Mouse (Mus musculus) retina, adult 2 months (tissue): Measurements from ENCODE around the gene Scd4.
A peak's percentile ranks its signal among the peaks of the same experiment; 100 is the strongest.
"Not testable (repeated sequence)": the region's sequence is repeated elsewhere in the genome, so short reads cannot be mapped to it uniquely, and the experiment has no call there.

Experiments used
- DNase-seq: peaks from one replicate; pipeline ENCODE4 v3.0.0-alpha.2; 2012; ENCODE audit warnings: low read depth, low spot score

Scd4 gene

DNA sequence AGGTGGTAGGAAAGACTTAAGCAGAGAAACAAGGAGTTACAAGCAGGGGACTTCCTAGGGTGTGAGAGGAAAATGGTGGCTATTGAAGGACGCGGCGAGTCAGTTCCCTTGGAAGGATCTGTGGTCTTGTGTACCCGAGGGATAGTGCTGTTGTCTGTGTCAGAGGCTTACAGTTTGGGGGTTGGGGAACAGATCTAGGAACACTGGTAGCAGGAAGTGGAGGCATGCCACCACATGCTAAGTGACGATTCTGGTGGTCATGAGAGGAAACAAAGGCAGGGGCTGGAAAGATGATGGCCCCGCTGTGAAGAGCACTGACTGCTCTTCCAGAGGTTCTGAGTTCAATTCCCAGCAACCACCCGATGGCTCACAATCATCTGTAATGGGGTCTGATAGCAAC, 32.4 kb upstream of the Scd4 start:
- DNase-seq: no peak

DNA sequence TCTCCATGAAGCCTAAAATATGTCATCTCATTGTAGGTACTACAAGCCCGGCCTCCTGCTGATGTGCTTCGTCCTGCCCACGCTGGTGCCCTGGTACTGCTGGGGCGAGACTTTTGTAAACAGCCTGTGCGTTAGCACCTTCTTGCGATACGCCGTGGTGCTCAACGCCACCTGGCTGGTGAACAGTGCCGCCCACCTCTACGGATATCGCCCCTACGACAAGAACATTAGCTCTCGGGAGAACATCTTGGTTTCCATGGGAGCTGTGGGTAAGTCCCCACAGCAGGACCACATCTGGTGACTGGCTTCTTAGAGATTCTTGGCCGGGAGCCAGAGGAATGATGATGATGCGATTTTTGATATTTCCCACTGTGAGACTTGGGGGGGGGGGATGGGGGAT, 31.7 kb upstream of the Scd4 start:
- no peak for DNase-seq

- DNase-seq: no peak
Measured at GRCm38 (mm10) chr19:44301671-44302305, 31.1 kb upstream of the Scd4 start.

DNA sequence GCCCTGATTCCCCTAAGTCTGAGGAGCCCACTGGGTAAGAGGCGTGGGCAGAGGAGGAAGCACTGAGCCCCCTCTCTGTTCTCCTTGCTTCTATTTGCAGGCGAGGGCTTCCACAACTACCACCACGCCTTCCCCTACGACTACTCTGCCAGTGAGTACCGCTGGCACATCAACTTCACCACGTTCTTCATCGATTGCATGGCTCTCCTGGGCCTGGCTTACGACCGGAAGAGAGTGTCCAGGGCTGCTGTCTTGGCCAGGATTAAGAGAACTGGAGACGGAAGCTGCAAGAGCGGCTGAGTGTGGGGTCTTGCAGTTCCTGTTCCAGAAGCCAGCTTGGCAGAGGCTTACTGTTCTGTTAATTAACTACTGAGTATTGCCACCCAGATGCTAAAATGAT, 30.0 kb upstream of the Scd4 start:
- DNase-seq: no peak

- no peak for DNase-seq
Measured at GRCm38 (mm10) chr19:44303502-44303901, 29.4 kb upstream of the Scd4 start.

- DNase-seq: no peak
Measured at GRCm38 (mm10) chr19:44304419-44304818, 28.5 kb upstream of the Scd4 start.

GRCm38 (mm10) chr19:44304851-44305510, 27.9 kb upstream of the Scd4 start:
- DNase-seq: no peak

DNA sequence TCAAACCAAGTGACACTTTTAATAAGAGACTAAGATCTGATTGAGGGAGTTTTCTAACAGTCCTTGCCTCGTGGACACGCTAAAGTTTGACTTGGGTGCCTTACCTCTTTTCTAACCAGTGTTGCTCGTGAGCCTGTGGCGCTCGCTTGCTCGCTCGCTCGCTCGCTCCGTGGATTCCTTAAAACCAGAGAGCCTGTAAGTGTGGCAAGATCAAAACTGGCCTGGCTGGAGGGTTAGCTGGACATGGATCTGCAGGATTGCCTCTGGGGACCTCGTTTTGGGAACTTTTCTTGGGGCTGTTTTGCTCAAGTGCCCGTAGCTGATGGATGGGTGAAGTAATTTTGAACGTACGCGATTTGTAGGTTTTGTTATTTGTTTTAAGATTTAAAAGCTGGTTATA, 27.2 kb upstream of the Scd4 start:
- DNase-seq: no peak

DNA sequence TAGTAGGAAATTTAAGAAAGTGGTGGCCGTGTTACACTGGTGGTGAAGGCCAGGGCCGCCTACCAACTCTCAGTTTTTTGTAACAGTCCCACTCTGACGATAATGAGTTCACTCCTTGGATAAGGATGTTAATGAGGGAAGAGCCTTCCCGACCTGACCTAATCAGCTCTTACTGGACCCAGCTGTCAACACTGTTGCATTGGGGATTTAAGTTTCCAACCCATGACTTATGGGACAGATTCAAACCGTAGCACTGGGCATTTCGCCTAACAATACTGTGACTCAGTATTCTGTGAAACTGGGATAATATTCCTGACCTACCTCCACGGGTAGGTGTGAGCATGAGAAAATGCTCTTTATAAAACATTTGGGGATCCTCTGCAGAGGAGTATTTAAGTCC, 26.7 kb upstream of the Scd4 start:
- DNase-seq: no peak

- no peak for DNase-seq
Measured at GRCm38 (mm10) chr19:44307101-44307914, 25.6 kb upstream of the Scd4 start.

- DNase-seq: no peak
Measured at GRCm38 (mm10) chr19:44307915-44308470, 24.9 kb upstream of the Scd4 start.

- DNase-seq: no peak
Measured at GRCm38 (mm10) chr19:44308611-44309246, 24.2 kb upstream of the Scd4 start.

DNA sequence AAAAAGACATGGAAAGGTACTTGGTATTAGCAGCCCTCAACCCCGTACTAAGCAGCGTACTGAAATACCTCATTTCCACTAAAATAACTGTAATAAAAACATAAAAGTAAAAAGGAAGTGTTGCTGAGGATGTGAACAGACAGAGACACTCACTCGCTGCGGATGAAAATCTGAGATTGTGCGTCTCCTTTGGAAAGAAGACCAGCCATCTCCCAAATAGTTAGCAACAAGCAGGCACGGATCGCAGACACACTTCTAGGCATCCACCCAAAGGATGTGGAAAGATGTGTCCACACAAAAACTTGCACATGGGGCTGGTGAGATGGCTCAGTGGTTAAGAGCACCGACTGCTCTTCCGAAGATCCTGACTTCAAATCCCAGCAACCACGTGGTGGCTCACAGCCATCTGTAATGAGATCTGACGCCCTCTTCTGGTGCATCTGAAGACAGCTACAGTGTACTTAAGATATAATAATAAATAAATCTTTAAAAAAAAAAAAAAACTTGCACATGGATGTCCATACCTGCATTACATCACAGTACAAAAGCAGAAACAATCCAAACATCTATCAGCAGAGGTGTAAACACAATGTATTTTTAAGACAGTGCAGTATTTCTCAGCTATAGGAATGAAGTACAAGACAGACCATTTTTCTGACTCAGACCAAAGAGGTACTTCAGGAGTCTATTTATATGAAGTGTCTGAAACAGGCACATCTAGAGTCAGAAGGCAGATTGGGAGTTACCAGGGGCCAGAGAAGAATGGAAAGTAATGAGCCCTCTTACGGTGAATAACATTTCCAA, 23.3 kb upstream of the Scd4 start:
- DNase-seq: no peak

- not testable (repeated sequence) for DNase-seq
Measured at GRCm38 (mm10) chr19:44310155-44310575, 22.7 kb upstream of the Scd4 start.

- DNase-seq: no peak
Measured at GRCm38 (mm10) chr19:44310814-44311213, 22.1 kb upstream of the Scd4 start.

- DNase-seq: no peak
Measured at GRCm38 (mm10) chr19:44311306-44312006, 21.4 kb upstream of the Scd4 start.

GRCm38 (mm10) chr19:44312007-44312360, 20.9 kb upstream of the Scd4 start:
- DNase-seq: no peak

DNA sequence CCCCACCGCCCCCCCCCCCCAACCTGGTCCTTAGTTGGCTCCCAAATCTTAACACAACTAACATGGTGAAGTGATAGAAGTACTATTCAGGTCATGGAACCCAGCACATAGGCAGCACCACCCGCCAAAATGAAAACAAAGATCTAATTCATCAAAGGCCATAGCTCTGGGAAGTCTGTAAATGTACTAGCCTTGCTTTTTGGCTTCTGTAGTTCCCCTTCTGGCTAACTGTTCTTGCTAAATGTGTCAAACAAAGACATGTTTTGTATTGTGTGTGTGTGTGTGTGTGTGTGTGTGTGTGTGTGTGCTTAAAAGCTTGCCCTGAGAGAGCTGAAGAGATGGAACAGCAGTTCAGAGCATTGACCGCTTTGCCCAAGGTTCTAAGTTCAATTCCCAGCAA, 19.8 kb upstream of the Scd4 start:
- DNase-seq: no peak

DNA sequence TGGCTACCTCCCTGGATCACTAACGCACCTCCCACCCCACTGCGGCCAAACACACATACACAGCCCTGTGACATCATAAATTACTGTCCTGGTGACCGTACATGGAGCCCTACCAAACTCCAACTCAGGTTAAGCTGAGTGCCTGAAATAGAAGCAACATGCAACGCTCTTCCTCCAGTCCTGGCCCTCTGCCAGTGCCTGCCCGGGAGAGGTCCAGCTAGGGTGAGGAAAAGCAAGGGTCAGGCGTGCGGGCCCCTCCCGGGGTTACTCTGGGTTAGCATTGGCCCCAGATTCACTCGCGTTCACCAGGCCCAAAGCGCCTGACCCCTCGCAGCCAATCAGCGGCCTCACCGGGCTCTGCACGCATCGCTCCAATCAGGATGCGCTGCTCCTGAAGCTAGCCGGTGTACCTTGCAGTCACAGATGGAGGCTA, 18.5 kb upstream of the Scd4 start:
- peak; percentile 71 for DNase-seq

DNA sequence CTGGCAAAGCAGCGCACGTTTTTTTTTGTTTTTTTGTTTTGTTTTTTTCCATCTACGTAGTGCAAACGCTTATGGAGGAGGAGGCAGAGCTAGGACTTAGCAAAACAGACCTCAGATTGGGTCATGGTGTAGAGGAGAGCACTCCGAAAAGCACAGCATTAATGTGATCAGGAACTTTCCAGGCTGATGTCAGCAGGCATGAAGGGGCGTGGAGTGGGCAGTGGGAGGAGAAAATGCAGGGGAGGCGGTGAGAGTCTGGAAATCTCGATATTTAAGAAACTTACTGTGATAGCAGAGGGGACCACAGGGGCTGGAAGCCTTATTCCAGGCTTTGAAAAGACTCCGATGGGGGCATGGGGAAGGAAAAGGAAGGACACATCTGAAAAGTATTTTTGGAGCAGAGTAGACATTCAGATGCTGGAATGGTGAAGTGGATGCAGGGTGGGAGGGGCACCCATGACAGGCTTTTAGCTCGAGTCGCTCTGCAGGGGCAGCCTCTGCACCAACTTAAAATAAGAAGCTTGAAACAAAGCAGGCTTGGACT, 17.9 kb upstream of the Scd4 start:
- no peak for DNase-seq
